Mouse (Mus musculus): ENCODE results near the gene Lrrfip1. TPM values are rescaled to one million over a fixed set of nuclear protein-coding genes. Genes with fewer than 3 reads are reported as not detected.
A peak's percentile ranks its signal among the peaks of the same experiment; 100 is the strongest.

Gene Lrrfip1
- polyA plus RNA-seq, 1 experiment from 2014 or later, result 122 TPM

DNA sequence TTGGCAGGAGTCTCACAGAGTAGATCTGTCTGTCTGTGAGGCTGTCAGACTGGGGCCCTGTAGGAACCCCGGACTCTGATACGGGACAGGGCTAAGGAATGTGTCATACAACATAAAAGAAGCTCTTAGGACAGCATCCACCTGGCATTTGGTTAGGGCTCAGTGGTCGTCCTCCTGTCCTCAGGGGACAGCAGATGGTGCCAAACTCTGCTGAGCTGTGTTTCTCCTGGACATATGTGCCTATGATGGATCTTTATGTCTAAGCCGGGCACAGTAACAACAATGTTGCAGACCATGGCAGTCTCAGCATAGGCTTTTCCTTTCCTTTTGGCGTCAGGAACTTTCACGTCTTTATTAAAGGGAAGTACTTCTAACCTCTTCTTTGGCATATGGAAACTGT, 69.2 kb downstream of the Lrrfip1 start:
- no peak overlapping the region for H3K4me2 ChIP-seq
- H3K9me3 ChIP-seq, result no peaks in the 10 kb centered on the region
- no peaks in the 10 kb centered on the region for H3K27me3 ChIP-seq (replicated peaks)
- H3K9ac ChIP-seq, result peak overlapping the region; percentile 62; the same call in 1 of the 2 replicates
- H3K4me3 ChIP-seq, result no peak overlapping the region
- H3K36me3 ChIP-seq, result peaks cover 30% of the 10 kb centered on the region; the same call in 1 of the 2 replicates
- peaks cover 98% of the 10 kb centered on the region for H3K4me1 ChIP-seq
- WGBS, result 49% methylated on average over 6 of the region's 6 CpGs
- H3K27ac ChIP-seq (replicated peaks), result peak overlapping the region; percentile 70
- no peak for ATAC-seq (ENCODE audit: extremely low read depth, insufficient number of reproducible peaks, low FRiP score, low TSS enrichment)

DNA sequence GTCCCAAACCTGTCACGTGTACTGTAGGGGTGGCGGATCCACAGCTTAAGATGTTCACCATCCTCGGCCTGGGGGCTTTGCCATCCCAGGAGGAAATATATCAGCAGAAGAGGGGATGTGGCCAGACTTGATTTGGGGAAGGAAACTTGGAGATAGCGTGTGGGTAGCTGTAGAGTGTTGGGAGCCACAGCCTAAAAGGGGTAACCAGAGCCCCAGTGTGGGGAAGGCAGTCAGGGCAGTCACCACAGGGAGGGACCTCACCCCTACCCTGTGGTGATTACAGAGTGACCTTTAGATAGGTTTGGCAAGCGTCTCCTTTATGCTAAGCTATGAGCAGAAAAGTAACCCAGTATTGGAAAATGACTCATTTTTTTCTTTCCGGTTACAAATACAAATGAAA, 71.0 kb downstream of the Lrrfip1 start:
- H3K27me3 ChIP-seq (replicated peaks), result no peaks in the 10 kb centered on the region
- no peak overlapping the region for H3K4me3 ChIP-seq
- H3K4me1 ChIP-seq, result peaks cover 97% of the 10 kb centered on the region
- H3K27ac ChIP-seq (replicated peaks), result peak overlapping the region; percentile 70
- no peak overlapping the region for H3K4me2 ChIP-seq
- peak overlapping the region; percentile 56; the same call in 1 of the 2 replicates for H3K9ac ChIP-seq
- no peak for ATAC-seq (ENCODE audit: extremely low read depth, insufficient number of reproducible peaks, low FRiP score, low TSS enrichment)
- WGBS, result 67% methylated on average over 6 of the region's 6 CpGs
- no peaks in the 10 kb centered on the region for H3K9me3 ChIP-seq
- peaks cover 40% of the 10 kb centered on the region for H3K36me3 ChIP-seq

DNA sequence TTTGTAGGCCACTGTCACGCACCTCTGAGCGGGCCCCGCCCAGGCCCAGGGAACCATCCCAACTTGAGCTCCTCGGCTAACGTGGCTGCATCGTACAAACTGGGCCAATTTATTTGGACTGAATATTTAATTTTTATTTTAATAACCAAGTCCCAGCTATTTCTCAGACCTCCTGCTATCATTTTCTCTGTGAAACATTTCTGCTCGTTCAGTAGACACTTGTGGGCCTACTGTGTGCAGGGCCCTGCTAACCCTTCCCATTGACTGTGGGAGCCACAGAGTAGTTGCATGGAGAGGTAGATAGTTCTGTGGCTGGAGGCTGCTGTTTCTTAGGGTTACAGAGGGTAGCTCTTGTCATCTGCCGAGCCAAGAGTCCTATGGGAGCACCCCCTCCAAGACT, 72.0 kb downstream of the Lrrfip1 start:
- H3K4me3 ChIP-seq, result no peak overlapping the region
- WGBS, result 83% methylated on average over 8 of the region's 8 CpGs
- H3K4me1 ChIP-seq, result peaks cover 91% of the 10 kb centered on the region
- H3K9me3 ChIP-seq, result no peaks in the 10 kb centered on the region
- H3K36me3 ChIP-seq, result peaks cover 49% of the 10 kb centered on the region
- ATAC-seq (ENCODE audit: extremely low read depth, insufficient number of reproducible peaks, low FRiP score, low TSS enrichment), result no peak
- no peak overlapping the region for H3K4me2 ChIP-seq
- peak overlapping the region; percentile 92 for H3K27ac ChIP-seq (replicated peaks)
- peak overlapping the region; percentile 66 for H3K9ac ChIP-seq
- H3K27me3 ChIP-seq (replicated peaks), result no peaks in the 10 kb centered on the region

DNA sequence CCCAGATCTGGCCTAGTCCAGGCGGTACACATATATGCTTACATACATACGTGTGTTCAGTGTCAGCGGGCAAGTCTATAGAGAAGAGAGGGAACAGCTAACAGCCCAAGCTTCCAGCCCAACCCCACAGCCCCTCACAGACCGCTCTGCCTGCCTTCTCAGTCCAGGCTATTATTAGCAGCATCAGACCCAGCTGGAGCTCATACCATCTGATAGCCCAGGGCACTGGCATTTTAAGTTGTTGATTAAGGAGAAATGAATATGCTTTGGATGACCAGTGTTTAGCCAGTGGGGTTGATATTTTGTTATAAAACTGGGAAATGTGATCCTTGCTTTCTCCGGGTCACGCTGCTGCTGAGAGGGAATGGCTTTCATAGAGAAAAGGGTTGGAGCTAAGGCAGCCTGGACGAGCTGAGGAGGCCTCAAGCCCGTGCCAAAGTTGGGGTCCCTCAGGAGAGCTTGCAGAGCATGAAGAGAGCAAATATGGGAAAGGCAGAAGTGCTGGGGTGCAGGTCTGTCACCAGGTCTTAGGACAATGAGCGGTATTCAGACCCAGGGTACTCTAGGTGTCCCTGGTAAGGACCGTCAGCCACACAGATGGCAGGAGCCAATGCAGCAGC, 73.2 kb downstream of the Lrrfip1 start:
- peak; percentile 74; the same call in 1 of the 2 replicates for ATAC-seq (ENCODE audit: extremely low read depth, insufficient number of reproducible peaks, low FRiP score, low TSS enrichment)
- Histone ChIP-seq H3K27me3 (replicated peaks) (no peaks in the 10 kb centered on the region), H3K4me3 (0 out of 2 replicates have a peak overlapping the region, but pooled peaks have one; percentile 3), H3K4me2 (peak overlapping the region; percentile 58), H3K36me3 (peaks cover 53% of the 10 kb centered on the region), H3K4me1 (peaks cover 91% of the 10 kb centered on the region), H3K9me3 (no peaks in the 10 kb centered on the region), H3K27ac (replicated peaks) (peak overlapping the region; percentile 92), H3K9ac (peak overlapping the region; percentile 66)
- 47% methylated on average over 10 of the region's 10 CpGs for WGBS

DNA sequence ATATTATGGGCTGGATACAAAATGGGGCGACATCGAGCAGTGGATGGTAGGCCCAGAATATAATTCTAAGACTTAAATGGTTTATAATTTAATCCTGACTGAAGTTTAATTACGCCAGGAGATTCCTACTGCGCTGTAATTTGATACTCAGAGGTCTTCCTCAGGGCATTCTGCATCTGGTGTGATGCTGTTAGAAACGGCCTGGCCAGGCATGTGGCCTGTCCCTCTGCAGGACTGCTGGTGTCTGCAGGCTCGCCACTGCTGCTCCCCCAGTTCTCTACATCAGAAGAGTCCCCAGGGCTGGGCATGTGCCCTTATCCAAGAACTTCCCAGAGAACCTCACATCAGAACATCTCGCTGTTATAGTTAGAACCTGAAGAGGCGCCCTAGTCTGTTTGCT, 78.4 kb downstream of the Lrrfip1 start:
- ATAC-seq (ENCODE audit: extremely low read depth, insufficient number of reproducible peaks, low FRiP score, low TSS enrichment), result no peak
- 53% methylated on average over 8 of the region's 8 CpGs for WGBS
- peaks cover 89% of the 10 kb centered on the region for H3K4me1 ChIP-seq

DNA sequence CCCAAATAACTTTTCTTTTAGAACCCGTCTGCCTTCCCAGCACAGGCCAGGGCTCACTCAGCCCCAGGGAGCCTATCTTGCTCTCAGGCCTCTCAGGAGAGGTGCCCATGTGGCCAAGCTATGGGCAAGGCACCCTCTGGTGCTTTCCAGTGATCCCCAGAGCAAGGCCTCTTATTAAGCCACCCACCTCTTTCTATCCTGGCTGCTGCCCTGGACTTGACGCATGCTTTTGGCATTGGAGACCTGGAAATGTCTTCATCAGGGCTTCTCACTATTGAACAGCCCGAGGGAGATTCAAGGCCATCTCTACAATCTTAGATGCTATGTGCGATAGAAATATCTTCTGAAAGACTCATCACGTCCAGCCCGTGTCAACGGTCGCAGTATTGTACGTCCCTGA, 78.9 kb downstream of the Lrrfip1 start:
- Histone ChIP-seq H3K27me3 (replicated peaks) (no peaks in the 10 kb centered on the region), H3K4me2 (no peak overlapping the region), H3K4me3 (no peak overlapping the region), H3K9me3 (no peaks in the 10 kb centered on the region), H3K27ac (replicated peaks) (peak overlapping the region; percentile 78), H3K9ac (peak overlapping the region; percentile 67), H3K36me3 (peaks cover 77% of the 10 kb centered on the region), H3K4me1 (peaks cover 89% of the 10 kb centered on the region)
- WGBS, result 47% methylated on average over 9 of the region's 9 CpGs
- ATAC-seq (ENCODE audit: extremely low read depth, insufficient number of reproducible peaks, low FRiP score, low TSS enrichment), result no peak

More for the DNA sequence above, 78.4 kb downstream of the Lrrfip1 start:
- no peak overlapping the region for H3K4me3 ChIP-seq
- no peak overlapping the region for H3K4me2 ChIP-seq
- H3K27ac ChIP-seq (replicated peaks), result peak overlapping the region; percentile 78
- peaks cover 72% of the 10 kb centered on the region for H3K36me3 ChIP-seq
- H3K9ac ChIP-seq, result peak overlapping the region; percentile 67
- H3K9me3 ChIP-seq, result no peaks in the 10 kb centered on the region
- no peaks in the 10 kb centered on the region for H3K27me3 ChIP-seq (replicated peaks)

DNA sequence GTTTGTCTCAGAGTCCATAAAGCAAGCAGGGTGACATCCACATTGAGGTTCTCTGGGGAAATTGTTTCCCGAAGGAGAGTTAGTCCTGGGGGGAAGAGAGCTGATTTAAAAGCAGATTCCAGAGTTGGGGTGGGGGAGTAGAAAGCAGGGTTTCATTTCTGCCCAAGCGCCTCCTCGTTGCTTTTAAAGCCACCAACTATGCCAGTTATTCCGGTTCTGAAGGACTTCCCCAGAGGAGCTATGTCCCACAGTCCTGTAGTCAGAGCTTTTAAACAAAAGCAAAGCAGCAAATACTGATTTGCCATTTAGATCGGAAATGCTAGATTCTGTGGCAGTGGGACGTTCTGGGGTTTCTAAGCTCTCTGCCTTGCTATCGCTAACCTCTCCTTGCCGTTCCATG, 79.4 kb downstream of the Lrrfip1 start:
- H3K4me2 ChIP-seq, result no peak overlapping the region
- peaks cover 79% of the 10 kb centered on the region for H3K36me3 ChIP-seq
- H3K9me3 ChIP-seq, result no peaks in the 10 kb centered on the region
- no peak for ATAC-seq (ENCODE audit: extremely low read depth, insufficient number of reproducible peaks, low FRiP score, low TSS enrichment)
- H3K4me3 ChIP-seq, result no peak overlapping the region
- H3K27me3 ChIP-seq (replicated peaks), result no peaks in the 10 kb centered on the region
- peak overlapping the region; percentile 67 for H3K9ac ChIP-seq
- H3K4me1 ChIP-seq, result peaks cover 89% of the 10 kb centered on the region
- WGBS, result 58% methylated on average over 8 of the region's 8 CpGs
- H3K27ac ChIP-seq (replicated peaks), result peak overlapping the region; percentile 78

DNA sequence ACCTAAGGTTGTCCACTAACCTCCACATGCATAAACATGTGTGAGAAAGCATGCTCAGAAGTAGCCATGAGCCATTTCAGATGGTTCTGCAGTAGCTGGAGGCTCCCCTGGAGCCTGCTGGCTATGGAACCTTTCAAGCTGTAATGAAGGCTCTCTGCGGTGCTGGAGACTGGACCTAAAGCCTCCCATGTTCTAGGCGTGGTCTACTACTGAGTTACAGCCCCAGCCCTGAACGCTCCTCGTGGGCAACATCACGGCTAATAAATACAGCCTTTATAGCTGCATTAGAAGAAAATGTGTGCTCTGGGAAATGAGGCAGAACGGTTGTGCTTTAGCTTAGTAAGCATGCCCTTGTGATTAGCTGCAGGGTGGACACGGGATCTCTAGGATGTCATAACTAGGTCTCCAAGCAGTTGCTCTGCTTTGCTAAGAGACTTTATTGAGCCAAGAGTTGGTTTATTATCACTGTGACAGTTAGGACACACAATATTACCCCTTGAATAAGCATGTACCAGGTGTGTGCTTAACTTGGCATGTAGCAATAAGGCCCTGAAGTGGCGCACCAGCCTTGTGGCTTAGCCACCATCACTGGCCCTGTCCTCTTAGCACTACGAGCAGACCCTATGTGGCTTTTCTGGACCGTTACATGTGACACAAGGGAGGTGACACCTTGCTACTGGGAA, 81.3 kb downstream of the Lrrfip1 start:
- no peak overlapping the region for H3K4me3 ChIP-seq
- no peaks in the 10 kb centered on the region for H3K27me3 ChIP-seq (replicated peaks)
- peaks cover 69% of the 10 kb centered on the region for H3K36me3 ChIP-seq
- H3K4me1 ChIP-seq, result peaks cover 88% of the 10 kb centered on the region
- no peak overlapping the region for H3K4me2 ChIP-seq
- no peaks in the 10 kb centered on the region for H3K9me3 ChIP-seq
- ATAC-seq (ENCODE audit: extremely low read depth, insufficient number of reproducible peaks, low FRiP score, low TSS enrichment), result no peak
- H3K27ac ChIP-seq (replicated peaks), result peak overlapping the region; percentile 40
- WGBS, result 85% methylated on average over 10 of the region's 10 CpGs
- H3K9ac ChIP-seq, result 0 out of 2 replicates have a peak overlapping the region, but pooled peaks have one; percentile 17

DNA sequence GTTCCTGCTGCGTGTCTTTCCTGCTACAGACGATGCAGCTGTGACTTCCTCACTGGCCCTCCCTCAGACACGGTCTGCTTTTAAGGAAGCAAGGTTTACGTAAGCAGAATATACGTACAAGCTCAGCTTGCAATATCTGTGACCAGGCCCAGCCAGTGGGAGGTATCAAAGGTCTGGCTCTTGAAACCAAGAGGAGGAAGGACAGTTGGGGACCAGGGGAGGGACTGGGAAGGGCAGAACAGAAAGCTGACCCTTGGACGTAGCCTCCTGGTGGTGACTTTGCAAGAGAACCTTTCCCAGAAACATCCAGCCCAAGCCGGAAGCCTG, 81.8 kb downstream of the Lrrfip1 start:
- Histone ChIP-seq H3K9me3 (no peaks in the 10 kb centered on the region), H3K27me3 (replicated peaks) (no peaks in the 10 kb centered on the region), H3K36me3 (peaks cover 64% of the 10 kb centered on the region), H3K4me2 (no peak overlapping the region), H3K27ac (replicated peaks) (peak overlapping the region; percentile 40), H3K4me1 (peaks cover 93% of the 10 kb centered on the region), H3K9ac (0 out of 2 replicates have a peak overlapping the region, but pooled peaks have one; percentile 17), H3K4me3 (no peak overlapping the region)
- ATAC-seq (ENCODE audit: extremely low read depth, insufficient number of reproducible peaks, low FRiP score, low TSS enrichment), result no peak
- WGBS, result 70% methylated on average over 7 of the region's 7 CpGs

DNA sequence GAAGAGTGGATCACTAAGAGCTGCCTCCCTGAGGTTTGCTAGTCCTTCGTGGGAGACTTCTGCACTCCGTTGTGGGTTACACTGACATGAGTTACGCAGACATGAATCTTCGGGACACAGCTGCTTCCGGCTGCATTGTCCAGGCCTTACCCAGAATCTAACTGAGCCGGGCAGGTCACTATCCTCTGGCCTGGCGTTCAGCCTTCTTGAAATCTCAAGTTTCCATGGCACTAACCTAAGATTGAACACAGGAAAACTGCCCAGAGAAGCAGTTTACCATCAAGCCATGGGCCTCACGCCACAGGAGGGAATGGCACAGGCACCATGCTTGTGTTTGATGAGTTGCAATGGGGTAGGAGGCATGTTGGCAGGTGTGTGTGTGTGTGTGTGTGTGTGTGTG, 85.8 kb downstream of the Lrrfip1 start:
- H3K4me3 ChIP-seq, result no peak overlapping the region
- H3K4me2 ChIP-seq, result peak overlapping the region; percentile 24; the same call in 1 of the 2 replicates
- ATAC-seq (ENCODE audit: extremely low read depth, insufficient number of reproducible peaks, low FRiP score, low TSS enrichment), result no peak
- peaks cover 61% of the 10 kb centered on the region for H3K36me3 ChIP-seq
- H3K4me1 ChIP-seq, result peaks cover 96% of the 10 kb centered on the region
- H3K9me3 ChIP-seq, result no peaks in the 10 kb centered on the region
- H3K27ac ChIP-seq (replicated peaks), result peak overlapping the region; percentile 96
- peak overlapping the region; percentile 76 for H3K9ac ChIP-seq
- H3K27me3 ChIP-seq (replicated peaks), result no peaks in the 10 kb centered on the region
- WGBS, result 60% methylated on average over 8 of the region's 8 CpGs

DNA sequence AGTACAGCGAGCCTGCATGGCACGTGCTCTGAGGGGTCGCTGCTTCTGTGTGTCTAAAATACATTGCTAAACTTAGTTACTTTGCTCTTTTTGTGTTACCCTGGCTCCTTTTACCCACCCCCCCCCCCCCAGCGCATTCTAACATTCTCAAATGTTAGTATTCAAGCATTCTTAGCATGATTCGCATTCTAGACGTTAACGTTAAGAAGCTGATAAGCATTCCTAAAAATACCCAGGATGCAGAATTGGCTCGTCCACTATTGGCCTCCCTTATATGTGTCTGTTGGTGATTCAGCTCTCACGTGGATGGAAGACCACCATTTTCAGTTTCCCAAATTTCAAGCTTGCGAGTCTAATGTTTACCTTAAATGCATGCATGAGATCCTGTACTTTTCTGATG, 86.5 kb downstream of the Lrrfip1 start:
- 25% methylated on average over 10 of the region's 10 CpGs for WGBS
- peaks cover 62% of the 10 kb centered on the region for H3K36me3 ChIP-seq
- H3K27me3 ChIP-seq (replicated peaks), result no peaks in the 10 kb centered on the region
- no peaks in the 10 kb centered on the region for H3K9me3 ChIP-seq
- no peak overlapping the region for H3K4me3 ChIP-seq
- peak overlapping the region; percentile 24; the same call in 1 of the 2 replicates for H3K4me2 ChIP-seq
- peaks cover 90% of the 10 kb centered on the region for H3K4me1 ChIP-seq
- peak overlapping the region; percentile 76 for H3K9ac ChIP-seq
- peak overlapping the region; percentile 96 for H3K27ac ChIP-seq (replicated peaks)
- ATAC-seq (ENCODE audit: extremely low read depth, insufficient number of reproducible peaks, low FRiP score, low TSS enrichment), result peak; percentile 27; the same call in 1 of the 2 replicates

All from heart, embryonic 13.5 days (tissue).